In the genomic region with DNA sequence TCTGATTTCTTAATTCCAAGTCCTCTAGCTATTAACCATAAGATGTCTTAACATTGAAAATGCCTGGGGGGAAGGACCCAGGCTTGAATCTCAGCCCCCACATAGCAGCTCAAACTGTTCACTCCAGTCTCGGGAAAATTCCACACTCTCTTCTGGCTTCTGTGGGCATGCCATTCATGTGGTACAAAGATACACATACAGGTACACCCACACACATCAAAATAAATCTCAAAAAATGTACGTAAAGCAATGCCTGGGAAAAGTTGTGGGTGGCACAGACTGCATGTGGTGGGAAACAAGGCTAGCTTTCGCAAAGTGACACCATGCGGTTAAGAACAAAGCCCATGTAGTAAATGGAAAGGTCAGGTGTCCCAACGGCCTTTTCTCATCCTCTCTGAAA, we compare ENCODE assay signal across 31 mouse cellular contexts. TPM values are rescaled to one million over a fixed set of nuclear protein-coding genes. Genes with fewer than 3 reads are reported as not detected.
"Had no signal": no experiment of that assay in that cellular context is flagged by ENCODE, and none has a peak within 500 bp of the region (broad histone marks: within the 10 kb centered on the region; RNA-seq: fewer than 3 reads in every experiment).

No protein-coding gene starts in this region.

- H3K9me3 ChIP-seq: limb, embryonic 10.5 days; limb, embryonic 13.5 days; liver, embryonic 12.5 days; liver, embryonic 15.5 days; lung, embryonic 15.5 days; megakaryocyte, embryonic 14.5 days; midbrain, embryonic 10.5 days; midbrain, embryonic 13.5 days; neural tube, embryonic 13.5 days had no signal

- DNase-seq: kidney, adult 2 months; kidney, postnatal 25 days; layer of hippocampus, adult 9-11 months; liver; lung, adult 18-20 months; lung, postnatal 10 days; lung, postnatal 36 days; retina, postnatal 1 day; right cerebral cortex, postnatal 14 days; thymus, adult 2 months; thymus, postnatal 14 days; thymus, postnatal 4 days had no signal

- H3K4me2 ChIP-seq: limb, embryonic 13.5 days; liver, embryonic 12.5 days; liver, embryonic 15.5 days; lung, embryonic 15.5 days; midbrain, embryonic 13.5 days; neural tube, embryonic 13.5 days had no signal

- H3K27ac ChIP-seq: kidney, postnatal 0 days; layer of hippocampus, adult 2 months; left cerebral cortex, adult 2 months; limb, embryonic 10.5 days; limb, embryonic 13.5 days; liver, embryonic 12.5 days; liver, embryonic 15.5 days; lung, embryonic 15.5 days; midbrain, embryonic 10.5 days; midbrain, embryonic 13.5 days; neural tube, embryonic 13.5 days had no signal

- H3K9ac ChIP-seq: limb, embryonic 13.5 days; liver, embryonic 12.5 days; liver, embryonic 15.5 days; lung, embryonic 15.5 days; midbrain, embryonic 13.5 days; neural tube, embryonic 13.5 days had no signal

- H3K27me3 ChIP-seq: limb, embryonic 13.5 days; liver, embryonic 12.5 days; liver, embryonic 15.5 days; lung, embryonic 15.5 days; megakaryocyte, embryonic 14.5 days; midbrain, embryonic 13.5 days; neural tube, embryonic 13.5 days had no signal

- ATAC-seq: intestine, postnatal 0 days; liver, embryonic 12.5 days; midbrain, embryonic 13.5 days; midbrain, embryonic 16.5 days had no signal

- H3K4me3 ChIP-seq: layer of hippocampus, adult 2 months; left cerebral cortex, adult 2 months; limb, embryonic 10.5 days; limb, embryonic 13.5 days; liver, embryonic 12.5 days; liver, embryonic 15.5 days; lung, embryonic 15.5 days; megakaryocyte, embryonic 14.5 days; midbrain, embryonic 10.5 days; midbrain, embryonic 13.5 days; myocyte; neural tube, embryonic 13.5 days had no signal

RNA-seq across cellular contexts. Expression of gene Nek5, which starts 44.3 kb away (rescaled TPM):
- total RNA-seq: left cerebral cortex, adult 2 months; monocyte, adult 5-6 weeks had no signal
- polyA plus RNA-seq: kidney, embryonic 14.5 days; limb, embryonic 10.5 days; liver, embryonic 12.5 days; myocyte; small intestine, adult 2 months; spleen, adult 2 months had no signal

RNA-seq across cellular contexts. Expression of gene Thsd1, which starts 57.9 kb away (rescaled TPM):
- total RNA-seq: monocyte, adult 5-6 weeks had no signal
